Mouse (Mus musculus): ENCODE measurements around the gene Cd47. TPM values are rescaled to one million over a fixed set of nuclear protein-coding genes. Genes with fewer than 3 reads are reported as not detected.

Cd47 gene
- polyA plus RNA-seq, 1 experiment from 2014 or later, result 97.9 TPM

DNA sequence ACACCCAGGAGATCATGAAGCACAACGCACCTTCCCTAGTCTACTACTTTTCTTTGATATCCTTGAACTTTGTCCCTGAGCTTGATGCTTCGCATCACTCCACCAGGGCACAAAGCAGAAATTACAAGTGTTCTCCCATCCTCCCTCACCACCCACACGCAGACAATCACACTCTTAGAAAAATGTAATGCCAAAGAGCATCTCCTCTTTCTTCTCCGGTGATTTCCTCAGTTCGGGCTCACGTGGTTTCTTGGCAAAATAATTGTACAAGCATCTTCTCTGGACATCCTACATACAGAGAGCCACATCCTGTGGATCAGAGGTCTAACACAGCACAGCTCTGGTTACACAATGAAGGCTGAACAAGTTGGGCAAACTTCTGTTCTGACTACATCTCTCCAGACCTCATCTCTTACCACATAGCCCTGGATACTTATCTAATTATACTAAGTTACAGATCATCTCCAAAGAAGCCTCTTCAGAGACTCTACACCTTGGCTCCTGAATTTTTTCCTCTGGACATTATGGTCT is 36.4 kb downstream of the Cd47 start:
- Histone ChIP-seq H3K4me1 (ENCODE audit: control insufficient read depth, insufficient read depth, low read length) (0 out of 2 replicates have a peak, but pooled peaks cover 3% of the 10 kb centered on the region), H3K27ac (ENCODE audit: low read depth, low read length) (no peak overlapping the region), H3K4me3 (ENCODE audit: low read depth, low read length) (no peak overlapping the region), H3K36me3 (ENCODE audit: control insufficient read depth, insufficient read depth, low read length) (no peaks in the 10 kb centered on the region), H3K9ac (ENCODE audit: low read length) (no peak overlapping the region), H3K9me3 (replicated peaks; ENCODE audit: control insufficient read depth, low read length) (no peaks in the 10 kb centered on the region), H3K27me3 (replicated peaks; ENCODE audit: control insufficient read depth, insufficient read depth, low read length) (no peaks in the 10 kb centered on the region), H3K4me2 (ENCODE audit: low read length) (no peak overlapping the region)
- no peak for ATAC-seq
- WGBS, result 91% methylated on average over 6 of the region's 6 CpGs
- DNase-seq (ENCODE audit: low spot score), result no peak

- DNase-seq (ENCODE audit: low spot score), result no peak
- Histone ChIP-seq H3K4me2 (ENCODE audit: low read length) (no peak overlapping the region), H3K4me3 (ENCODE audit: low read depth, low read length) (no peak overlapping the region), H3K4me1 (ENCODE audit: control insufficient read depth, insufficient read depth, low read length) (0 out of 2 replicates have a peak, but pooled peaks cover 3% of the 10 kb centered on the region), H3K36me3 (ENCODE audit: control insufficient read depth, insufficient read depth, low read length) (no peaks in the 10 kb centered on the region), H3K9ac (ENCODE audit: low read length) (no peak overlapping the region), H3K9me3 (replicated peaks; ENCODE audit: control insufficient read depth, low read length) (no peaks in the 10 kb centered on the region), H3K27ac (ENCODE audit: low read depth, low read length) (no peak overlapping the region), H3K27me3 (replicated peaks; ENCODE audit: control insufficient read depth, insufficient read depth, low read length) (no peaks in the 10 kb centered on the region)
- no peak for ATAC-seq
- WGBS, result 87% methylated on average over 6 of the region's 6 CpGs
Observed at GRCm38 (mm10) chr16:49838923-49839322, 38.6 kb downstream of the Cd47 start.

DNA sequence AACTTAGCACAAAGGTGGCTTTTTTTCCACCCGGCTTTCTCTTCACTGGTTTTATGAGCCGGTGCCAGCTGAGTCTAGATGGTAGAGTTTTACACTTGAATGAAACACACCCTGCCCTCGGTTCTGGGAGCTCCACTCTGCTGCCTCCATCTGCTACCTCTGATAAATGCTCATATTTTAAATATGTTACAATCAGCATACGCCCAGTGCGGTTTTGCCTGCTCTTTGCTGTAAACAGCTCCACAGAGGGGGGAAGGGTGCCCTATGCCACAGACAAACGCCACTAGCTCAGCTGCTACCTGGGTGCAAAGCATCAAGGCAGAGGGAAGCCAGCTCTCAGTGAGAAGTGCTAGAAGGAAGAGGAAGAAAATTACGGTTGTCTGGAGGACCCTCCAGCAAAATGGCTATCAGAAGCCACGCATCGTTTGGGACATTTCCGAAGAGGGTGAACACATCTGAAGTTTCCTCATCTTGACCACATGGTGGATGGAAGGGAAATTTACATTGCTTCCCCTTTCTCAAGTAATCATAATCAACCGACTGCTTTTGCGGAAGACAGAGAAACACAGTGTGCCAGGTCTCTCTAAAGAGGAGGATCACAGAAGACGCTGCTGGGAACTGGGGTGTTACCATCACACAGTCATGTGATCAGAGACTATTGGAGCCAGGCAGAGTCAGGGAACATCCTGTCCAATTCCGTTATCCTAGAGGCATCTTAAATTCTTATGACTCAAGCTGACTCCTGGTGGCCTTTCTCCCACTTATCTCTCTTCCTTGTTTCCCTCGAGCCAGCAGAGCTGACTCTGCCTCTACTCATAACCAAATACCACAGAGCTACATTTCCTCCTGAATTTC is 39.6 kb downstream of the Cd47 start:
- peak; percentile 63 for DNase-seq (ENCODE audit: low spot score)
- Histone ChIP-seq H3K4me3 (ENCODE audit: low read depth, low read length) (no peak overlapping the region), H3K36me3 (ENCODE audit: control insufficient read depth, insufficient read depth, low read length) (no peaks in the 10 kb centered on the region), H3K27ac (ENCODE audit: low read depth, low read length) (peak overlapping the region; percentile 39; the same call in 1 of the 2 replicates), H3K4me2 (ENCODE audit: low read length) (no peak overlapping the region), H3K27me3 (replicated peaks; ENCODE audit: control insufficient read depth, insufficient read depth, low read length) (no peaks in the 10 kb centered on the region), H3K4me1 (ENCODE audit: control insufficient read depth, insufficient read depth, low read length) (0 out of 2 replicates have a peak, but pooled peaks cover 3% of the 10 kb centered on the region), H3K9me3 (replicated peaks; ENCODE audit: control insufficient read depth, low read length) (no peaks in the 10 kb centered on the region), H3K9ac (ENCODE audit: low read length) (no peak overlapping the region)
- peak; percentile 76 for ATAC-seq
- WGBS, result 68% methylated on average over 15 of the region's 15 CpGs

GRCm38 (mm10) chr16:49843723-49844122 is 43.4 kb downstream of the Cd47 start:
- Histone ChIP-seq H3K27ac (ENCODE audit: low read depth, low read length) (no peak overlapping the region), H3K36me3 (ENCODE audit: control insufficient read depth, insufficient read depth, low read length) (no peaks in the 10 kb centered on the region), H3K9me3 (replicated peaks; ENCODE audit: control insufficient read depth, low read length) (no peaks in the 10 kb centered on the region), H3K9ac (ENCODE audit: low read length) (no peak overlapping the region), H3K4me2 (ENCODE audit: low read length) (no peak overlapping the region), H3K27me3 (replicated peaks; ENCODE audit: control insufficient read depth, insufficient read depth, low read length) (no peaks in the 10 kb centered on the region), H3K4me1 (ENCODE audit: control insufficient read depth, insufficient read depth, low read length) (0 out of 2 replicates have a peak, but pooled peaks cover 3% of the 10 kb centered on the region), H3K4me3 (ENCODE audit: low read depth, low read length) (no peak overlapping the region)
- WGBS, result 69% methylated on average over 1 of the region's 1 CpGs
- ATAC-seq (no peak), DNase-seq (ENCODE audit: low spot score) (no peak)

DNA sequence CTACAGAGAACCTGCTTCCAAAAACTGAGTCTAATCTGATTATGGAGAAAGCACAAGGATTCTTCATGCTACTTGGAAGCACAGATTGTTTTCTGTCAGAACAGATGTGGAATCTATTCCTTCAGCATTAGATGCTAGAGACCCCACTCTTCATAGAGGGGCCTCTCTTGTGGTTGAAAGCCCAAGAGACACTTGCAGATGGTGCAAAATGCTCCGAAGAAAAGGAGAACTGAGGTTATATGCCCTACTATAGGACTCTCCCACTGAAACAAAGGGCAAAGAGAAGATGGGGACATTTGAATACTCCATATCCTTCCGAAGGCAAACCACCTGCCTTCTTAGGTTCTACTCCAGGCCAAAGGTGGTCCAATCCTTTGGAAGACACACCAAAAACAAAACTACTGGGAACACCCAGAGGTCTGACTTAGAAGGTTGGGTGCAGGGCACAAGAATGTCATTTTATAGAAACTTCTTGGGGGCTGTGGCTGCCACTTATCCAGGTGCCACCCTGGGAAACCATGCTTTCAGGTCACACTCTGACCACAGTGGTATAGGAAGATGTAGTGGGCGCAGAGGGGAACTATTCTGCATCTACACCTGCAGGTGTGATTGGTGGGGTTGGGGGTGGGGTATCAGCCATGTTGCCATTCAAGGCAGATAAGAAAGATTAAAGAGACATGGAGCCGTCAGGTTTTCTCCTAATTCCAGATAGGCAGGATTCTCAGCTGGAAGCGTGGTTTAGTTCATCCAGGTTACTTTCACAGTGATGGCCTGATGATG is 47.1 kb downstream of the Cd47 start:
- Histone ChIP-seq H3K27me3 (replicated peaks; ENCODE audit: control insufficient read depth, insufficient read depth, low read length) (no peaks in the 10 kb centered on the region), H3K27ac (ENCODE audit: low read depth, low read length) (no peak overlapping the region), H3K9ac (ENCODE audit: low read length) (no peak overlapping the region), H3K4me1 (ENCODE audit: control insufficient read depth, insufficient read depth, low read length) (no peaks in the 10 kb centered on the region), H3K9me3 (replicated peaks; ENCODE audit: control insufficient read depth, low read length) (no peaks in the 10 kb centered on the region), H3K4me2 (ENCODE audit: low read length) (no peak overlapping the region), H3K36me3 (ENCODE audit: control insufficient read depth, insufficient read depth, low read length) (no peaks in the 10 kb centered on the region), H3K4me3 (ENCODE audit: low read depth, low read length) (no peak overlapping the region)
- DNase-seq (ENCODE audit: low spot score) (no peak), ATAC-seq (no peak)
- 90% methylated on average over 5 of the region's 5 CpGs for WGBS

DNA sequence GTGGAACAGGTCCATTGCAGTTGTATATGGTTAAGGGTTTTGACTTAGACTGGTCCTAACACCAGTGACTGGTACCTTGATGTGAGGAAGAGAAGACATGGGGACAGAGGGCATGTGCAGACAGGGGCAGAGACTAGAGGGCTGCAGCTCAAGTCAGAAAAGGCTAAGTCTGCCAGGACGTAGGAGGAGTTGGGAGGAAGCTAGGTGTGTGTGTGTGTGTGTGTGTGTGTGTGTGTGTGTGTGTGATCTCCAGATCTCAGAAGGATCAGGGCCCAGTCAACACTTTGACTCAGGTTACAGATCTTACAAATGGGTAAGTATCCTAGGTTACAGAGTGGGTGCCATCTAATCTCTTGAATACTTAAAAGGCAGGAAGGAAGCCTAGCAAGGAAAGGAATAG is 48.3 kb downstream of the Cd47 start:
- H3K4me3 ChIP-seq (ENCODE audit: low read depth, low read length), result no peak overlapping the region

DNA sequence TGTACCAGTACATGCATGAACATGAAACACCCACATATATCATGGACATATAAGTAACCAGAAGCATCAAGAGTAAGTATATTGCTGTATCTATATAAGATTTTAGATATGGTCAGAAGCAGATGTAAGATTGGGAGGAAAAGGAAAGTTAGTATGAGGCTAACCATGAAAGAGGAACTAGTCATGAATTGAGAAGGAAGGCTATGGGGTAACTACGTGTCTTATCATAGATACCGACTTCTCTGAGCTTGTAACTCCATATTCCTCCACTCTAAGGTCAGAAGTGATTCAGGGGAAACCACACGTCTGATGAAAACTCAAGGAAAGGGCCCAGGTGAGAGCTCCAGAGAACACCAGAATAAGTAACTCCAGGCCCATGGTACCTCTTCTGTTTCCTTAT is 52.6 kb downstream of the Cd47 start:
- ATAC-seq (no peak), DNase-seq (ENCODE audit: low spot score) (no peak)

More for the DNA sequence above, 48.3 kb downstream of the Cd47 start:
- no peaks in the 10 kb centered on the region for H3K36me3 ChIP-seq (ENCODE audit: control insufficient read depth, insufficient read depth, low read length)
- WGBS, result 64% methylated on average over 1 of the region's 1 CpGs
- no peak overlapping the region for H3K4me2 ChIP-seq (ENCODE audit: low read length)
- H3K4me1 ChIP-seq (ENCODE audit: control insufficient read depth, insufficient read depth, low read length), result no peaks in the 10 kb centered on the region
- H3K9me3 ChIP-seq (replicated peaks; ENCODE audit: control insufficient read depth, low read length), result no peaks in the 10 kb centered on the region
- H3K27ac ChIP-seq (ENCODE audit: low read depth, low read length), result no peak overlapping the region
- no peak for DNase-seq (ENCODE audit: low spot score)
- ATAC-seq, result no peak
- H3K9ac ChIP-seq (ENCODE audit: low read length), result no peak overlapping the region
- H3K27me3 ChIP-seq (replicated peaks; ENCODE audit: control insufficient read depth, insufficient read depth, low read length), result no peaks in the 10 kb centered on the region

DNA sequence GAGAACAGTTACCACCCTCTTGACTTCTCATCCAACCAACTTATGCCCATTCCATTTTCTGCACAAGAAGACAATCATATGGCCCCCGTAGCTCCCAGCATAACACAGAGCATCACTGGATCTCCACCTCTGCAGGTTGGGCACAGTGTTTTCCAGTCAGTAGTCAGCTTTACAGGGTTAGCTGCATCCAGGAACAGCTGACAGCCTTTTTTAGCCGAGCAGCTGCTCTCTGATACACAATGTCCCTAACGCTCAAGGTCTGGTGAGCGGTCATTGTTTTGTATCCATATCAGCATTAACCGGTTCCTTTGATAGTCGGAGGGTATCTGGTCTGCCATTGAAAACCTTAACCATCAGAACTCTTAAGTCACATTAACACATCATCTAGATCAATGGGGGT is 53.3 kb downstream of the Cd47 start:
- WGBS, result 83% methylated on average over 6 of the region's 6 CpGs
- H3K36me3 ChIP-seq (ENCODE audit: control insufficient read depth, insufficient read depth, low read length), result no peaks in the 10 kb centered on the region

More for the DNA sequence above, 52.6 kb downstream of the Cd47 start:
- Histone ChIP-seq H3K4me2 (ENCODE audit: low read length) (no peak overlapping the region), H3K4me1 (ENCODE audit: control insufficient read depth, insufficient read depth, low read length) (peaks cover 3% of the 10 kb centered on the region; the same call in 1 of the 2 replicates), H3K9me3 (replicated peaks; ENCODE audit: control insufficient read depth, low read length) (no peaks in the 10 kb centered on the region), H3K36me3 (ENCODE audit: control insufficient read depth, insufficient read depth, low read length) (no peaks in the 10 kb centered on the region), H3K27me3 (replicated peaks; ENCODE audit: control insufficient read depth, insufficient read depth, low read length) (no peaks in the 10 kb centered on the region), H3K4me3 (ENCODE audit: low read depth, low read length) (no peak overlapping the region), H3K27ac (ENCODE audit: low read depth, low read length) (no peak overlapping the region), H3K9ac (ENCODE audit: low read length) (no peak overlapping the region)
- WGBS, result 99% methylated on average over 3 of the region's 3 CpGs

More for the DNA sequence above, 53.3 kb downstream of the Cd47 start:
- no peak overlapping the region for H3K4me3 ChIP-seq (ENCODE audit: low read depth, low read length)
- DNase-seq (ENCODE audit: low spot score), result no peak
- H3K27me3 ChIP-seq (replicated peaks; ENCODE audit: control insufficient read depth, insufficient read depth, low read length), result no peaks in the 10 kb centered on the region
- no peak overlapping the region for H3K4me2 ChIP-seq (ENCODE audit: low read length)
- no peak overlapping the region for H3K9ac ChIP-seq (ENCODE audit: low read length)
- no peaks in the 10 kb centered on the region for H3K9me3 ChIP-seq (replicated peaks; ENCODE audit: control insufficient read depth, low read length)
- H3K4me1 ChIP-seq (ENCODE audit: control insufficient read depth, insufficient read depth, low read length), result peaks cover 6% of the 10 kb centered on the region; the same call in 1 of the 2 replicates
- H3K27ac ChIP-seq (ENCODE audit: low read depth, low read length), result no peak overlapping the region
- ATAC-seq, result no peak

All from forebrain, embryonic 14.5 days (tissue).